Mouse (Mus musculus): ENCODE results near the gene Dclk2.

- TF ChIP-seq EP300 (IDR thresholded peaks at IDR 0.05; ENCODE audit: low read depth), result no peak
- TF ChIP-seq CTCF (IDR thresholded peaks at IDR 0.05; ENCODE audit: low read depth), result no peak
These were observed at the start of gene Dclk2 for GRCm38 (mm10) chr3:86920343-86921083.
